Mouse (Mus musculus) bone marrow, adult 2 months (tissue): ENCODE results near the gene Defb21.

Experiments
- CTCF ChIP-seq: fragments of 200-500 bp; IDR thresholded peaks from 2 replicates; pipeline ENCODE4 v1.5.1; 2011; ENCODE audit warnings: low read length, control low read depth; ENCODE audit not compliant: control insufficient read depth, insufficient read depth
- POLR2A ChIP-seq: fragments of 200-500 bp; IDR thresholded peaks from 2 replicates; pipeline ENCODE4 v1.6.1; 2011; ENCODE audit warnings: low read depth, mild to moderate bottlenecking, control low read depth, low read length, borderline replicate concordance; ENCODE audit not compliant: control insufficient read depth

- TF ChIP-seq POLR2A: no peak
- peak; percentile 42; the same call in 1 of the 2 replicates for TF ChIP-seq CTCF
Measured at GRCm38 (mm10) chr2:152553774-152554423, 18.6 kb upstream of the Defb21 start.
